Mouse (Mus musculus) stomach, embryonic 15.5 days (tissue): ENCODE measurements at regions not wholly inside any gene's neighbourhood (a gene's known extent, or its start where the extent isn't known, plus 50 kb on each side); places are given as distances from the start of the nearest gene placed in this dataset. TPM values are rescaled to one million over a fixed set of nuclear protein-coding genes. Genes with fewer than 3 reads are reported as not detected.

ENCODE experiments used
- ATAC-seq: fragments of 200-750 bp; cut with Nextera tagmentation; 2 replicates; pipeline ENCODE4 v1.8.0; 2017; ENCODE audit warnings: low read depth, moderate number of reproducible peaks, moderate TSS enrichment; ENCODE audit not compliant: insufficient read depth, low FRiP score
- H3K27ac ChIP-seq: fragments of 300-500 bp; sonication (generic); 2 replicates; pipeline ENCODE4 v1.5.1; 2015; ENCODE audit warnings: mild to moderate bottlenecking, inconsistent platforms
- H3K27me3 ChIP-seq: fragments of 300-500 bp; sonication (generic); replicated peaks from 2 replicates; pipeline ENCODE4 v1.6.1; 2015; ENCODE audit warnings: inconsistent platforms
- H3K36me3 ChIP-seq: fragments of 300-500 bp; sonication (generic); 2 replicates; pipeline ENCODE4 v1.6.1; 2015; ENCODE audit warnings: inconsistent platforms
- H3K4me1 ChIP-seq: fragments of 300-500 bp; sonication (generic); 2 replicates; pipeline ENCODE4 v1.6.1; 2015; ENCODE audit warnings: inconsistent platforms
- H3K4me2 ChIP-seq: fragments of 300-500 bp; sonication (generic); 2 replicates; pipeline ENCODE4 v1.6.1; 2015; ENCODE audit warnings: mild to moderate bottlenecking, inconsistent platforms
- H3K4me3 ChIP-seq: fragments of 300-500 bp; sonication (generic); replicated peaks from 2 replicates; pipeline ENCODE4 v1.5.1; 2015; ENCODE audit warnings: inconsistent platforms
- H3K9ac ChIP-seq: fragments of 300-500 bp; sonication (generic); 2 replicates; pipeline ENCODE4 v1.6.1; 2015; ENCODE audit warnings: inconsistent platforms
- H3K9me3 ChIP-seq: fragments of 300-500 bp; sonication (generic); 2 replicates; pipeline ENCODE4 v1.6.1; 2016; ENCODE audit warnings: inconsistent platforms
- whole genome bisulfite sequencing: fragments of 180-500 bp; shearing (Covaris S2); methylation state at CpG from one replicate; pipeline ENCODE4 v1.1.7; 2015; 5-methylcytosine and 5-hydroxymethylcytosine counted together
- microRNA-seq: library from miRNA; unstranded; fragments of <30 nt; microRNA quantifications from one replicate; pipeline ENCODE4, GENCODE M21; 2016

- no peaks in the 10 kb centered on the region for H3K27me3 ChIP-seq
- no peak for ATAC-seq
- no peak overlapping the region for H3K9ac ChIP-seq
- no peaks in the 10 kb centered on the region for H3K36me3 ChIP-seq
- no peak overlapping the region for H3K27ac ChIP-seq
- no peaks in the 10 kb centered on the region for H3K9me3 ChIP-seq
- no peaks in the 10 kb centered on the region for H3K4me1 ChIP-seq
- 55% methylated on average over 6 of the region's 6 CpGs for WGBS
- H3K4me3 ChIP-seq = no peak overlapping the region
- H3K4me2 ChIP-seq = no peak overlapping the region
These were observed 62.8 kb upstream of the H2afz start for GRCm38 (mm10) chr3:137801402-137802020.

- H3K4me3 ChIP-seq = no peak overlapping the region
- no peaks in the 10 kb centered on the region for H3K27me3 ChIP-seq
- H3K36me3 ChIP-seq = no peaks in the 10 kb centered on the region
- H3K4me2 ChIP-seq = no peak overlapping the region
- no peak overlapping the region for H3K9ac ChIP-seq
- H3K9me3 ChIP-seq = no peaks in the 10 kb centered on the region
- 19% methylated on average over 1 of the region's 1 CpGs for WGBS
- H3K4me1 ChIP-seq = no peaks in the 10 kb centered on the region
- H3K27ac ChIP-seq = no peak overlapping the region
- ATAC-seq = no peak
These were observed 56.9 kb upstream of the H2afz start for GRCm38 (mm10) chr3:137807423-137807822.

DNA sequence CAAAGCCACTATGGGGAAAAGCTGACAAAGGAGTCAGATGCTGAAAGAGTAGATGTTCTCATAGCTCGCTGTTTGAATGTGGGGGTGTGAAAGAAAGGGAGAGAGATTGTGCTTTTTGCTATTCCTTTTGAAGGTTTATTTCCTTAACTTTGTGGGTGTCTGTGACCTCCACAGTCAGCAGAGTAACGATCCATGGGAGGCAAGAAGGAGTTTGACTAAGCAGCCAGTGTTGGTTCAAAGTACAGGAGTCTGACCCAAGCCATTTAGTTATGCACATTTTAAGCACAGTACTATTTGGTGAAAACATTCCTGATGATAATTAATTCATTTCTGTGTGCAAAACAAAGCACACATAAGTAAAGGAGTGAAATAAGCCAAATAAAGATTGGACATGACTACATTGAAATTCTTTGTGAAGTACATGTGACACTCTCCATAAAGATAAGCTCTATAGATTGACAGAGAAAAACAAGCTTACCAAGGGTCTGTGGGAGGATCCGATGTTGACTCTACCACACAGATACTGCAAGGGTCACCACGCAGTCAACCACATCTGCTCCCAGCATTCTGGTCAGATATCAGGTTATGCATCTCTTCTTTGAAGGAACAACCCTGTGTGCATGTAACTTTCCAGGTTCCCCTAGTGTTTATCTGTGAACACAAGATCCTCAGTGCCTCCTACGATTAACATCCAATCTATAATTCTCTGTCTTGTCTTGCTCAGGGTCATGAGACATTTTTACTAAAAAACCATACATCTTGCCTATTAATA is 56.2 kb upstream of the H2afz start:
- ATAC-seq = no peak
- H3K4me2 ChIP-seq = no peak overlapping the region
- no peaks in the 10 kb centered on the region for H3K36me3 ChIP-seq
- 39% methylated on average over 5 of the region's 5 CpGs for WGBS
- no peaks in the 10 kb centered on the region for H3K27me3 ChIP-seq
- no peak overlapping the region for H3K9ac ChIP-seq
- no peak overlapping the region for H3K4me3 ChIP-seq
- no peak overlapping the region for H3K27ac ChIP-seq
- no peaks in the 10 kb centered on the region for H3K4me1 ChIP-seq
- H3K9me3 ChIP-seq = no peaks in the 10 kb centered on the region

DNA sequence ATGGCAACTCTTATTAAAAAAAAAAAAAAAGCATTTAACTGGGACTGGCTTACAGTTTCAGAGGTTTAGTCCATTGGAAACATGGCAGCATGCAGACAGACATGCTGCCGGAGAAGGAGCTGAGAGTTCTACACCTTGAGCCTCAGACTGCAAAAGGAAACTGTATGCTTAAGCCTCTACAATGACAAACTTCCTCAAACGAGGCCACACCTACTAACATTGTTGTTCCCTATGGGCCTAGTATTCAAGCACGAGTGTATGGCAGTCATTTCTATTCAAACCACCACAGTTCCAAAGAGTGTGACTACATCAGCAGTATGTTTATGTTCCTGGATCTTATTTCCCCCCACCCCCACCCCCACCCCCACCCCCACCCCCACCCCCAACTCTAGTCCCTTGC is 54.2 kb upstream of the H2afz start:
- Histone ChIP-seq H3K4me3 (no peak overlapping the region), H3K27ac (no peak overlapping the region), H3K9me3 (no peaks in the 10 kb centered on the region), H3K4me2 (no peak overlapping the region), H3K4me1 (no peaks in the 10 kb centered on the region), H3K36me3 (no peaks in the 10 kb centered on the region), H3K27me3 (no peaks in the 10 kb centered on the region), H3K9ac (no peak overlapping the region)
- ATAC-seq = no peak
- 66% methylated on average over 3 of the region's 3 CpGs for WGBS

Small RNAs in the stretch of these regions (microRNA-seq; reads per million reads assigned to microRNA genes)
- gene Mir6380 = not detected
